Mouse (Mus musculus) lung, embryonic 14.5 days (tissue): ENCODE results near the gene Ispd. TPM values are rescaled to one million over a fixed set of nuclear protein-coding genes. Genes with fewer than 3 reads are reported as not detected.
A peak's percentile ranks its signal among the peaks of the same experiment; 100 is the strongest.

ENCODE experiments used
- ATAC-seq: fragments of 200-750 bp; cut with Nextera tagmentation; 2 replicates; pipeline ENCODE4 v1.8.0; 2017; ENCODE audit warnings: mild to moderate bottlenecking, moderate TSS enrichment, moderate library complexity; ENCODE audit not compliant: insufficient read depth
- DNase-seq: peaks from one replicate; pipeline ENCODE4 v3.0.0-alpha.2; 2015
- H3K27ac ChIP-seq: fragments of 300-500 bp; sonication (generic); 2 replicates; pipeline ENCODE4 v1.5.1; 2014; ENCODE audit warnings: low read depth, mild to moderate bottlenecking, moderate library complexity
- H3K27me3 ChIP-seq: fragments of 300-500 bp; sonication (generic); 2 replicates; pipeline ENCODE4 v1.6.1; 2014; ENCODE audit warnings: low read length, control low read depth; ENCODE audit not compliant: insufficient read depth
- H3K36me3 ChIP-seq: fragments of 300-500 bp; sonication (generic); 2 replicates; pipeline ENCODE4 v1.6.1; 2014; ENCODE audit warnings: control low read depth; ENCODE audit not compliant: insufficient read depth
- H3K4me1 ChIP-seq: fragments of 300-500 bp; sonication (generic); 2 replicates; pipeline ENCODE4 v1.6.1; 2014; ENCODE audit warnings: antibody characterized with exemption, control low read depth; ENCODE audit not compliant: insufficient read depth
- H3K4me2 ChIP-seq: fragments of 300-500 bp; sonication (generic); 2 replicates; pipeline ENCODE4 v1.6.1; 2014; ENCODE audit warnings: mild to moderate bottlenecking
- H3K4me3 ChIP-seq: fragments of 300-500 bp; sonication (generic); 2 replicates; pipeline ENCODE4 v1.5.1; 2014; ENCODE audit warnings: low read depth, low read length
- H3K9ac ChIP-seq: fragments of 300-500 bp; sonication (generic); 2 replicates; pipeline ENCODE4 v1.6.1; 2014
- H3K9me3 ChIP-seq: fragments of 300-500 bp; sonication (generic); 2 replicates; pipeline ENCODE4 v1.6.1; 2016; ENCODE audit warnings: low read depth, low read length, control low read depth
- CTCF ChIP-seq: IDR thresholded peaks from 2 replicates; pipeline ENCODE4 v1.5.1; 2016; ENCODE audit warnings: antibody characterized with exemption, low read depth
- WGBS: fragments of 180-500 bp; shearing (Covaris S2); extraction: QIAGEN DNeasy Blood & Tissue Kit; methylation state at CpG from one replicate; pipeline ENCODE4 v1.1.7; 2014; 5-methylcytosine and 5-hydroxymethylcytosine counted together
- polyA plus RNA-seq: library from polyadenylated mRNA; unstranded; fragments of >200 nt; fragmentation: Nextera tagmentation; extraction: Ambion mirVana; gene quantifications from 2 replicates; pipeline ENCODE4 v1.2.1, GENCODE M21; 2014

Gene Ispd
- polyA plus RNA-seq, 1 experiment from 2014 or later = 18.1 TPM

- no peak overlapping the region for H3K9ac ChIP-seq
- no peak overlapping the region for H3K27ac ChIP-seq
- ATAC-seq (no peak), DNase-seq (no peak)
- no peak for TF ChIP-seq CTCF
- no peak overlapping the region for H3K4me2 ChIP-seq
- no peaks in the 10 kb centered on the region for H3K36me3 ChIP-seq
- no peaks in the 10 kb centered on the region for H3K27me3 ChIP-seq
- H3K4me3 ChIP-seq = no peak overlapping the region
- no peaks in the 10 kb centered on the region for H3K4me1 ChIP-seq
- no peaks in the 10 kb centered on the region for H3K9me3 ChIP-seq
- 92% methylated on average over 1 of the region's 1 CpGs for WGBS
These were observed 173.4 kb downstream of the Ispd start for GRCm38 (mm10) chr12:36554697-36555096.

- ATAC-seq (no peak), DNase-seq (peak; percentile 54)
- Histone ChIP-seq H3K4me3 (no peak overlapping the region), H3K27ac (no peak overlapping the region), H3K27me3 (no peaks in the 10 kb centered on the region), H3K9ac (no peak overlapping the region), H3K36me3 (no peaks in the 10 kb centered on the region), H3K4me1 (no peaks in the 10 kb centered on the region), H3K9me3 (no peaks in the 10 kb centered on the region), H3K4me2 (no peak overlapping the region)
- 54% methylated on average over 2 of the region's 2 CpGs for WGBS
- no peak for TF ChIP-seq CTCF
These were observed 182.9 kb downstream of the Ispd start for GRCm38 (mm10) chr12:36564146-36564545.

- Histone ChIP-seq H3K4me3 (no peak overlapping the region), H3K27ac (no peak overlapping the region), H3K4me1 (no peaks in the 10 kb centered on the region), H3K9ac (no peak overlapping the region), H3K4me2 (no peak overlapping the region), H3K27me3 (no peaks in the 10 kb centered on the region), H3K9me3 (no peaks in the 10 kb centered on the region), H3K36me3 (no peaks in the 10 kb centered on the region)
- 73% methylated on average over 1 of the region's 1 CpGs for WGBS
- no peak for DNase-seq
- TF ChIP-seq CTCF = no peak
- ATAC-seq = no peak
These were observed 185.7 kb downstream of the Ispd start for GRCm38 (mm10) chr12:36566974-36567373.

DNA sequence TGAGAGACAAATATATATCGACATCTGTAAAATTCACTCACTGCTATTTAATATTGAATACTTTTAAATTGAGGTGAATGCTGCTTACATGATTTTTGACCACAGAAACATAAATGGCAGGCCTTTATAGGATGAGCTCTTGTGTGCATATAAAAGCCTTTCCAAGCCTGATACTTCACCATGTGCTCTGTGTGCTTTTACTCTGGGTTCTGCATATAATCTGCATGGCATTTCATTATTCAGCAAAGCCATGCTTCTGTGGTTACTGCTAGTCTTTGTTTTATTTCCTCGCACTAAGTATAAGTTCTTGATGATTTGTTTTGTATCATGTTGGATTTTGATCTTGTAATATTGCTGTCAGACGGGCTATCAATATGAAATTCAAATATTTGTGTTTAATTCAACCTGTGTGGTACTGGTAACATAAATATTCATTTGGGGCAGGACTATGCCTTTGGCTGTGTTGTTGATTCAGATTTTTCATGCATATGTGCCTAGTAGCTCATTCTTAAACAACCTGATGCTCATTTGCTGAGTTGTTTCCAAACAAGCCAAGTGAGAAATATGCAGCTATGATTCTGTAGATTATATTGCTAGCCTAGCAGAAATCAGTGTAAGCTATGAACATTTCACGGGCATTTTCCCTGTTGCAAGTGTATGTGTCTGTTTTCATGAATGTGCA lies 189.3 kb downstream of the Ispd start:
- no peaks in the 10 kb centered on the region for H3K36me3 ChIP-seq
- TF ChIP-seq CTCF = no peak
- no peak overlapping the region for H3K4me2 ChIP-seq
- no peak overlapping the region for H3K27ac ChIP-seq
- H3K27me3 ChIP-seq = no peaks in the 10 kb centered on the region
- H3K9ac ChIP-seq = no peak overlapping the region
- no peak for DNase-seq
- ATAC-seq = no peak
- no peaks in the 10 kb centered on the region for H3K9me3 ChIP-seq
- WGBS = 85% methylated on average over 4 of the region's 4 CpGs
- H3K4me3 ChIP-seq = no peak overlapping the region
- H3K4me1 ChIP-seq = no peaks in the 10 kb centered on the region

GRCm38 (mm10) chr12:36584828-36585227 lies 203.6 kb downstream of the Ispd start:
- 54% methylated on average over 3 of the region's 3 CpGs for WGBS

DNA sequence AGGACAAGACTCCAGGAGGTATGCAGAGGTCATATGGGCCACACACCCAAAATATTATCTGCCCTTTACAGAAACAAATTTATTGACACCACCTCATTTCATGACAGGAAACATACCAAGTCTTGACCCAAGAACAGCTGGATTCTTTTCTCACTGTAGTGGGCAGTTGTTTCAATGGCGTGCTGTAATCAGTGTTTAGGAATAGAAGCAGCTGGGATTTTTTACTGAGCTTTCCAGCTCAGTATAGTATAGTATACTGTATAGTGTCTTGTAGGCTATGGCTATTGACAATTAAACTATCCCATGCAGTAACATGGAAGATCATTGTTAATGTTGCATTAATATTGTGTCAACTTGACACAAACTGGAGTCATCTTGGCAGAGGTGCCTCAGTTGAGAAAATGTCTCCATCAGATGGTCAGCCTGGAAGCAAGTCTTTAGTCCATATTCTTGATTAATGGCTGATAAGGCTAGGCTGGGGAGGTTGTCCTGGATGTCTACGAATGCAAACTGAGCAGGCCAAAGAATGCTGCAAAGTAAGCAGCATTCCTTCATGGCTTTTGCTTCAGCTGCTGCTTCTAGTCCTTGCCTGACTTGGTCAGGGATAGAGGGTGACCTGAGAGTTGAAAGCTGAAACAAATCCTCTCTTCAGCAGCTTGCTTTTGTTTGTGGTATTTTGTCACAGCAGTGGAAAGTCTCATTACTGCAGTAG lies 216.4 kb downstream of the Ispd start:
- no peak overlapping the region for H3K4me3 ChIP-seq
- H3K4me1 ChIP-seq = no peaks in the 10 kb centered on the region
- peak overlapping the region; percentile 61; the same call in 1 of the 2 replicates for H3K27ac ChIP-seq
- no peak for TF ChIP-seq CTCF
- ATAC-seq (peak; percentile 98), DNase-seq (peak; percentile 85)
- 38% methylated on average over 2 of the region's 2 CpGs for WGBS
- H3K36me3 ChIP-seq = no peaks in the 10 kb centered on the region
- no peaks in the 10 kb centered on the region for H3K9me3 ChIP-seq
- no peaks in the 10 kb centered on the region for H3K27me3 ChIP-seq
- no peak overlapping the region for H3K9ac ChIP-seq
- H3K4me2 ChIP-seq = no peak overlapping the region

More at GRCm38 (mm10) chr12:36584828-36585227, 203.6 kb downstream of the Ispd start:
- no peak for TF ChIP-seq CTCF
- Histone ChIP-seq H3K4me3 (no peak overlapping the region), H3K9me3 (no peaks in the 10 kb centered on the region), H3K4me2 (no peak overlapping the region), H3K27ac (no peak overlapping the region), H3K36me3 (no peaks in the 10 kb centered on the region), H3K27me3 (no peaks in the 10 kb centered on the region), H3K9ac (no peak overlapping the region), H3K4me1 (no peaks in the 10 kb centered on the region)
- no peak for ATAC-seq
- no peak for DNase-seq

- H3K27me3 ChIP-seq = no peaks in the 10 kb centered on the region
- WGBS = 68% methylated on average over 7 of the region's 7 CpGs
- no peak overlapping the region for H3K9ac ChIP-seq
- DNase-seq = no peak
- ATAC-seq = no peak
- no peaks in the 10 kb centered on the region for H3K9me3 ChIP-seq
- no peaks in the 10 kb centered on the region for H3K36me3 ChIP-seq
- no peak overlapping the region for H3K4me3 ChIP-seq
- H3K27ac ChIP-seq = no peak overlapping the region
- no peaks in the 10 kb centered on the region for H3K4me1 ChIP-seq
- H3K4me2 ChIP-seq = no peak overlapping the region
- no peak for TF ChIP-seq CTCF
These were observed 240.9 kb downstream of the Ispd start for GRCm38 (mm10) chr12:36621960-36622736.
